Mouse (Mus musculus): Measurements from ENCODE around the gene Col27a1.

DNA sequence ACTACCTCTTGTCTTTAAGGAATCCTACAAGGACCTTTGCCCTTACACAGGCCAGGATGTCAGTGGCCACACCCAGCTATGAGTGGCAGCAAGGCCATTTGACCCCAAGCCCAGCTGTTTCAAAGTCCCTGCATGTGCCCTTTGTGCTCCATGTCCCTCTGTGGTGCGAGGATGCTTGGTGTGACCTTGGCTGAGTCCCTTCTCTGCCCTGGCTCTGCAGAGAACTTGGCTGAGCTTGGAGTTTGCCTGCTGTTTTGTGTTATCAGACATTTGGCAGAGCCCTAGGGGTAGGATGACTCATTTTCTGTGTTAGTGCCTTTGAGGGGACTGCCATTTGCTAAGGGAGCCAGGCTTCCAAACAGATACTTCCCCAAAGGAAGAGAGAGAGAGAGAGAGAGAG lies 17.3 kb downstream of the Col27a1 start:
- TF ChIP-seq CTCF (IDR thresholded peaks at IDR 0.05) (no peak), POLR2A (IDR thresholded peaks at IDR 0.05; ENCODE audit: insufficient read depth, low read depth, low read length) (no peak)
